In genomic region chr12:105836196-105836595, GRCm38 (mm10) we compare ENCODE assay signal across 8 mouse cellular contexts. TPM values are rescaled to one million over a fixed set of nuclear protein-coding genes. Genes with fewer than 3 reads are reported as not detected.
DNase-seq lines count a peak whose midpoint lies in the region; ATAC-seq and TF ChIP-seq lines count a peak whose summit lies in the region.

No protein-coding gene starts in this region.

- peak; percentile 38 for DNase-seq in gastrocnemius, adult 2 months
- DNase-seq in gastrocnemius, adult 8-10 months (ENCODE audit: low spot score in 2 of 2) = no peak
- DNase-seq in right cerebral cortex, adult 2 months (ENCODE audit: low spot score in 2 of 2) = peak; percentile 72 to 74
- DNase-seq in right cerebral cortex, postnatal 25 days = no peak
- peak; percentile 43 for DNase-seq in brain, embryonic 18.5 days (ENCODE audit: low read depth, low spot score)
- no peak for DNase-seq in liver, embryonic 14.5 days (ENCODE audit: low read depth in 3 of 3, low spot score in 3 of 3)

- intact Hi-C loops in gastrocnemius, adult 2 months (cut with DNase I) = loop anchor here (5.0 kb wide), 1 partner anchor 221 kb away; no protein-coding TSS in a partner anchor

- no peak overlapping the region for H3K4me3 ChIP-seq in gastrocnemius, adult 2 months
- no peak overlapping the region for H3K4me3 ChIP-seq in liver, embryonic 14.5 days (ENCODE audit: insufficient read depth in 1 of 2, low read depth in 2 of 2, low read length in 2 of 2)
- no peak overlapping the region for H3K4me3 ChIP-seq in hindbrain, embryonic 13.5 days

- no peak overlapping the region for H3K9ac ChIP-seq in liver, embryonic 14.5 days (replicated peaks)
- no peak overlapping the region for H3K9ac ChIP-seq in hindbrain, embryonic 13.5 days

- TF ChIP-seq EP300 in liver, embryonic 14.5 days (IDR thresholded peaks at IDR 0.05; ENCODE audit: low read depth) = no peak

- 80% methylated on average over 2 of the region's 2 CpGs for WGBS in liver, embryonic 14.5 days (ENCODE audit: insufficient replicate concordance)
- 84% methylated on average over 2 of the region's 2 CpGs for WGBS in hindbrain, embryonic 13.5 days

- no peaks in the 10 kb centered on the region for H3K4me1 ChIP-seq in liver, embryonic 14.5 days (replicated peaks; ENCODE audit: control insufficient read depth in 2 of 2, insufficient read depth in 2 of 2, low read length in 1 of 2)
- peaks cover 6% of the 10 kb centered on the region; the same call in 1 of the 2 replicates for H3K4me1 ChIP-seq in hindbrain, embryonic 13.5 days (replicated peaks)

- H3K36me3 ChIP-seq in liver, embryonic 14.5 days (replicated peaks; ENCODE audit: control insufficient read depth, insufficient read depth, low read depth) = peaks cover 60% of the 10 kb centered on the region
- H3K36me3 ChIP-seq in hindbrain, embryonic 13.5 days = peaks cover 62% of the 10 kb centered on the region

- no peak for ATAC-seq in liver, embryonic 14.5 days (ENCODE audit: insufficient read depth)
- ATAC-seq in megakaryocyte, adult 5-6 weeks (ENCODE audit: poor library complexity, severe bottlenecking) = no peak
- ATAC-seq in hindbrain, embryonic 13.5 days (ENCODE audit: low FRiP score) = no peak

- no peak overlapping the region for H3K4me2 ChIP-seq in liver, embryonic 14.5 days (ENCODE audit: low read depth)
- no peak overlapping the region for H3K4me2 ChIP-seq in hindbrain, embryonic 13.5 days

- no peak overlapping the region for H3K27ac ChIP-seq in gastrocnemius, adult 2 months
- H3K27ac ChIP-seq in liver, embryonic 14.5 days = no peak overlapping the region
- H3K27ac ChIP-seq in hindbrain, embryonic 13.5 days = no peak overlapping the region

- peak; percentile 61 for TF ChIP-seq CTCF in gastrocnemius, adult 2 months (IDR thresholded peaks at IDR 0.05)
- TF ChIP-seq CTCF in liver, embryonic 14.5 days (IDR thresholded peaks at IDR 0.05; ENCODE audit: low read depth) = peak; percentile 38

- H3K9me3 ChIP-seq in liver, embryonic 14.5 days (ENCODE audit: control insufficient read depth, low read length) = no peaks in the 10 kb centered on the region
- H3K9me3 ChIP-seq in hindbrain, embryonic 13.5 days = no peaks in the 10 kb centered on the region

- no peaks in the 10 kb centered on the region for H3K27me3 ChIP-seq in liver, embryonic 14.5 days (ENCODE audit: control insufficient read depth, insufficient read depth, low read length)
- H3K27me3 ChIP-seq in hindbrain, embryonic 13.5 days = no peaks in the 10 kb centered on the region

RNA-seq across cellular contexts. Expression of gene Papola, which starts 51.7 kb away (rescaled TPM):
- 10 to 100 TPM; 70.0 to 88.1 TPM for total RNA-seq in gastrocnemius, adult 2 months (2021)
- 10 to 100 TPM; 58.1 to 82.8 (median 62.0) TPM for total RNA-seq in gastrocnemius, adult 8-10 months (2022)
- 52.3 and 57.4 TPM in 2 replicates for polyA plus RNA-seq in liver, embryonic 14.5 days (2012; rRNA removed)
- 79.2 and 88.7 TPM in 2 replicates for polyA plus RNA-seq in liver, embryonic 14.5 days (2014; fragmentation: Nextera tagmentation; extraction: Ambion mirVana)
- total RNA-seq in megakaryocyte, adult 5-6 weeks (2015) = 218 and 251 TPM in 2 replicates
- 129 and 148 TPM in 2 replicates for total RNA-seq in megakaryocyte, adult 5-6 weeks (2017)
- 193 and 196 TPM in 2 replicates for polyA plus RNA-seq in hindbrain, embryonic 13.5 days (2015; fragmentation: Nextera tagmentation; extraction: Ambion mirVana)

Comparison
In these comparisons a context has a peak if more than half of its experiments do, and no peak if none do; other contexts are left out.
1. DNase-seq: peak in gastrocnemius, adult 2 months (single experiment), right cerebral cortex, adult 2 months (2 of 2) and brain, embryonic 18.5 days (single experiment); none in gastrocnemius, adult 8-10 months (0 of 2), right cerebral cortex, postnatal 25 days (single experiment) and liver, embryonic 14.5 days (0 of 3).